Mouse (Mus musculus) MEL (cell line): ENCODE measurements around the gene Olfr462. TPM values are rescaled to one million over a fixed set of nuclear protein-coding genes. Genes with fewer than 3 reads are reported as not detected.

Experiments
- DNase-seq: peaks from one replicate; pipeline ENCODE4 v3.0.0; 2011; ENCODE audit warnings: low read depth, low spot score
- H3K27ac ChIP-seq: 2 replicates; pipeline ENCODE4 v1.5.1; 2012; ENCODE audit warnings: low read depth, mild to moderate bottlenecking, control low read depth, low read length, moderate library complexity; ENCODE audit not compliant: control insufficient read depth
- H3K27me3 ChIP-seq, 2 experiments: fragments of 150-350 bp in 1 of 2; sonication (generic) in 1 of 2; 2 replicates each; pipeline ENCODE4 v1.6.1; 2012; ENCODE audit warnings: low read length in 2 of 2, mild to moderate bottlenecking in 2 of 2, improper control_type of control experiment in 1 of 2, moderate library complexity in 1 of 2; ENCODE audit not compliant: insufficient read depth in 2 of 2, control insufficient read depth in 1 of 2
- H3K36me3 ChIP-seq, 2 experiments: 2 replicates each; pipeline ENCODE4 v1.6.1; 2012 to 2014; ENCODE audit warnings: low read length in 2 of 2, improper control_type of control experiment in 1 of 2, inconsistent platforms in 1 of 2, mild to moderate bottlenecking in 1 of 2; ENCODE audit not compliant: insufficient read depth in 2 of 2, control insufficient read depth in 1 of 2
- H3K4me1 ChIP-seq, 2 experiments: fragments of 150-350 bp in 1 of 2; sonication (generic) in 1 of 2; 2 replicates each; pipeline ENCODE4 v1.6.1; 2012; ENCODE audit warnings: low read length in 2 of 2, improper control_type of control experiment in 1 of 2, mild to moderate bottlenecking in 1 of 2; ENCODE audit not compliant: insufficient read depth in 2 of 2, control insufficient read depth in 1 of 2
- H3K4me3 ChIP-seq, 2 experiments: fragments of 150-350 bp in 1 of 2; sonication (generic) in 1 of 2; 2 replicates each; pipeline ENCODE4 v1.5.1; 2012; ENCODE audit warnings: low read depth in 2 of 2, low read length in 2 of 2, mild to moderate bottlenecking in 2 of 2, moderate library complexity in 2 of 2, control low read depth in 1 of 2, improper control_type of control experiment in 1 of 2; ENCODE audit not compliant: control insufficient read depth in 1 of 2, insufficient read depth in 1 of 2
- H3K79me2 ChIP-seq: 2 replicates; pipeline ENCODE4 v1.6.1; 2012; ENCODE audit warnings: mild to moderate bottlenecking, low read length, moderate library complexity; ENCODE audit not compliant: control insufficient read depth, poor library complexity, insufficient read depth
- H3K9ac ChIP-seq: 2 replicates; pipeline ENCODE4 v1.6.1; 2012; ENCODE audit warnings: low read depth, mild to moderate bottlenecking, control low read depth, low read length, moderate library complexity; ENCODE audit not compliant: control insufficient read depth, poor library complexity, severe bottlenecking
- H3K9me3 ChIP-seq: fragments of 150-350 bp; sonication (generic); replicated peaks from 2 replicates; pipeline ENCODE4 v1.6.1; 2012; ENCODE audit warnings: mild to moderate bottlenecking, low read length, improper control_type of control experiment, moderate library complexity; ENCODE audit not compliant: insufficient read depth
- CTCF ChIP-seq, 3 experiments: IDR thresholded peaks in 2 of 3; conservative IDR thresholded peaks in 1 of 3; 2 replicates each; pipeline ENCODE4 v1.5.1; 2011 to 2012; ENCODE audit warnings: low read length in 3 of 3, low read depth in 2 of 3, mild to moderate bottlenecking in 2 of 3, improper control_type of control experiment in 1 of 3, inconsistent platforms in 1 of 3, mixed read lengths in 1 of 3, moderate library complexity in 1 of 3; ENCODE audit not compliant: control insufficient read depth in 1 of 3, insufficient read depth in 1 of 3, poor library complexity in 1 of 3, severe bottlenecking in 1 of 3
- ELF1 ChIP-seq: IDR thresholded peaks from 2 replicates; pipeline ENCODE4 v1.6.1; 2014; ENCODE audit warnings: low read depth, mild to moderate bottlenecking, inconsistent platforms, low read length, improper control_type of control experiment, moderate library complexity
- EP300 ChIP-seq, 2 experiments: IDR thresholded peaks; 2 replicates each; pipeline ENCODE4 v1.6.1; 2011; ENCODE audit warnings: improper control_type of control experiment in 2 of 2, low read length in 2 of 2, low read depth in 1 of 2, mild to moderate bottlenecking in 1 of 2
- GABPA ChIP-seq: IDR thresholded peaks from 2 replicates; pipeline ENCODE4 v1.6.1; 2012; ENCODE audit warnings: low read depth, mild to moderate bottlenecking, inconsistent platforms, low read length, improper control_type of control experiment, moderate library complexity
- GATA1 ChIP-seq: IDR thresholded peaks from 2 replicates; pipeline ENCODE4 v1.6.1; 2011; ENCODE audit warnings: low read depth, low read length, improper control_type of control experiment
- KAT2A ChIP-seq: conservative IDR thresholded peaks from 2 replicates; pipeline ENCODE4 v1.6.1; 2012; ENCODE audit warnings: low read depth, low read length, improper control_type of control experiment, inconsistent platforms
- MAX ChIP-seq: IDR thresholded peaks from 2 replicates; pipeline ENCODE4 v1.6.1; 2011; ENCODE audit warnings: low read length, improper control_type of control experiment
- MEF2A ChIP-seq: IDR thresholded peaks from 2 replicates; pipeline ENCODE4 v1.6.1; 2014; ENCODE audit warnings: low read depth, mild to moderate bottlenecking, inconsistent platforms, low read length, improper control_type of control experiment; ENCODE audit not compliant: poor library complexity, insufficient replicate concordance, severe bottlenecking; ENCODE audit errors: extremely low read depth
- MXI1 ChIP-seq: IDR thresholded peaks from 2 replicates; pipeline ENCODE4 v1.6.1; 2011; ENCODE audit warnings: mild to moderate bottlenecking, low read depth, low read length, improper control_type of control experiment
- POLR2AphosphoS5 ChIP-seq: IDR thresholded peaks from 2 replicates; pipeline ENCODE4 v1.6.1; 2012; ENCODE audit warnings: low read depth, borderline replicate concordance, mild to moderate bottlenecking, inconsistent platforms, low read length, moderate library complexity, mixed read lengths
- RAD21 ChIP-seq: IDR thresholded peaks from 2 replicates; pipeline ENCODE4 v1.6.1; 2011; ENCODE audit warnings: mild to moderate bottlenecking, low read depth, low read length, improper control_type of control experiment
- SMC3 ChIP-seq: IDR thresholded peaks from 2 replicates; pipeline ENCODE4 v1.6.1; 2011; ENCODE audit warnings: low read depth, low read length, improper control_type of control experiment
- UBTF ChIP-seq: IDR thresholded peaks from 2 replicates; pipeline ENCODE4 v1.6.1; 2012; ENCODE audit warnings: low read depth, mild to moderate bottlenecking, inconsistent platforms, low read length, improper control_type of control experiment, moderate library complexity, borderline replicate concordance; ENCODE audit not compliant: insufficient read depth
- USF1 ChIP-seq: IDR thresholded peaks from 2 replicates; pipeline ENCODE4 v1.6.1; 2014; ENCODE audit warnings: low read depth, mild to moderate bottlenecking, inconsistent platforms, low read length, improper control_type of control experiment, moderate library complexity
- USF2 ChIP-seq, 2 experiments: IDR thresholded peaks; 2 replicates each; pipeline ENCODE4 v1.6.1; 2011 to 2012; ENCODE audit warnings: improper control_type of control experiment in 2 of 2, low read length in 2 of 2, borderline replicate concordance in 1 of 2, inconsistent platforms in 1 of 2, low read depth in 1 of 2, mild to moderate bottlenecking in 1 of 2; ENCODE audit not compliant: insufficient read depth in 1 of 2
- ZC3H11A ChIP-seq: IDR thresholded peaks from 2 replicates; pipeline ENCODE4 v1.6.1; 2012; ENCODE audit warnings: low read depth, mild to moderate bottlenecking, inconsistent platforms, low read length, improper control_type of control experiment
- ZKSCAN1 ChIP-seq: IDR thresholded peaks from 2 replicates; pipeline ENCODE4 v1.6.1; 2012; ENCODE audit warnings: low read depth, mild to moderate bottlenecking, inconsistent platforms, low read length, improper control_type of control experiment, moderate library complexity
- ZMIZ1 ChIP-seq: IDR thresholded peaks from 2 replicates; pipeline ENCODE4 v1.6.1; 2012; ENCODE audit warnings: low read depth, mild to moderate bottlenecking, inconsistent platforms, low read length, improper control_type of control experiment, moderate library complexity
- ZNF384 ChIP-seq: IDR thresholded peaks from 2 replicates; pipeline ENCODE4 v1.6.1; 2012; ENCODE audit warnings: low read depth, mild to moderate bottlenecking, inconsistent platforms, low read length, improper control_type of control experiment
- polyA plus RNA-seq, 2 experiments: library from polyadenylated mRNA; stranded (reverse) in 1 of 2; unstranded in 1 of 2; fragments of >175 nt in 1 of 2; fragments of >200 nt in 1 of 2; gene quantifications; 2 replicates each; pipeline versions ENCODE4 v1.2.1 to v1.2.4; 2012; ENCODE audit warnings: low replicate concordance in 2 of 2, low read depth in 1 of 2; ENCODE audit not compliant: insufficient read length in 2 of 2, insufficient read depth in 1 of 2, missing spikeins in 1 of 2
- total RNA-seq: library from RNA; depleted of rRNA; stranded (reverse); fragments of 300-350 nt; gene quantifications from 2 replicates; pipeline ENCODE4 v1.2.3, GENCODE M21; 2012

Gene Olfr462
- total and polyA plus RNA-seq, 3 experiments: not detected

DNA sequence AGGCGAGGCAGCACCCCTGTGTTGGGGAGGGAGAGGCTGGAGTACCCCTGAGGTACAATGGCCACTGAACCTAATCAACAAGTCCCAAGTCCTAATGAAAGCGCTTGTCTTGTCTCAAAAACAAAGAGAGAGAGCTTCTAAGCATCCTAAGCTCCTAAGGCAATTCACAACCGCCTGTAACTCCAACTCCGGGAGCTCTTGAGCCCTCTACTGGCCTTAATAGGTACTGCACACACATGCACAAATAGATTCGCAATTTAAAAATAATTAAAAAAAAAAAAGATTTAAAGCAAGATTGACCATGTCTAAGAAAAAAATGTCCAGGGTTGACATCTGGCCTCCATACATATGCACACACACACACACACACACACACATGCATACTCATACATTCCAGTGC lies 8.6 kb downstream of the Olfr462 start:
- peak; percentile 77 for DNase-seq

DNA sequence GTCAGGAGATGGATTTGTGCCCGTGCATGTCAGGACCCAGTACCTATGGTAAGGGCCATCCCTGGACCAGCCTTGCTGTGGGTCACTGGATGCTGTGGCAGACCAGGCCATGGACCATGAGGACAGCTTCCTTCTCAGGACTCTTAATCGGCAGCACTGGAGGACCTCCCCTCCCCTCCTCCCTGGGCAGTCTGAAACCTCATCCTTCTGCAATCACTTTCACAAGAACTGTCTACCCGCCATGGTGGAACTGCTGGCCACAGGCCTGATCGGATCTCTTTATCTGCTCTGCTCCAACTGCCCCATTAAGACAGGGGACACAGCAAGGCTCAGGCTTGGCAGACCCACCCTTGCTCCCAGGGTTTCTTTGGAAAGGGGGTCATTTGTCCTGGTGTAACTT lies 10.4 kb downstream of the Olfr462 start:
- Histone ChIP-seq H3K4me3 (no peak overlapping the region), H3K27me3 (peaks cover 10 to 11% of the 10 kb centered on the region in 2 experiments; a peak in 3 of 4 replicates), H3K9me3 (no peaks in the 10 kb centered on the region), H3K4me1 (peaks cover 0 to 5% of the 10 kb centered on the region in 2 experiments; a peak in 2 of 4 replicates), H3K27ac (no peak overlapping the region), H3K79me2 (no peaks in the 10 kb centered on the region), H3K9ac (no peak overlapping the region), H3K36me3 (no peaks in the 10 kb centered on the region; a peak in 1 of 4 replicates)
- no peak for DNase-seq
- TF ChIP-seq MAX: no peak
- TF ChIP-seq EP300 (IDR thresholded peaks at IDR 0.05; ENCODE audit: low read depth in 1 of 2, low read length in 2 of 2): no peak
- no peak for TF ChIP-seq POLR2AphosphoS5

More for the DNA sequence above, 8.6 kb downstream of the Olfr462 start:
- TF ChIP-seq ZMIZ1: no peak
- peak; percentile 41; the same call in 1 of the 2 replicates for TF ChIP-seq ZC3H11A
- TF ChIP-seq UBTF: no peak
- peak; percentile 77 for TF ChIP-seq SMC3
- TF ChIP-seq MEF2A: no peak
- TF ChIP-seq USF1: no peak
- peak; percentile 69 for TF ChIP-seq ZNF384
- peak; percentile 74 for TF ChIP-seq RAD21
- peak; percentile 71 to 79 (median 76) for TF ChIP-seq CTCF (IDR thresholded peaks at IDR 0.05 in 2 of 3, conservative IDR thresholded peaks at IDR 0.05 in 1 of 3; ENCODE audit: control insufficient read depth in 1 of 3, insufficient read depth in 1 of 3, low read depth in 2 of 3, low read length in 3 of 3, poor library complexity in 1 of 3, severe bottlenecking in 1 of 3)
- no peak for TF ChIP-seq GABPA
- TF ChIP-seq KAT2A: no peak
- H3K79me2 ChIP-seq: no peaks in the 10 kb centered on the region
- peaks cover 0 to 5% of the 10 kb centered on the region in 2 experiments; a peak in 2 of 4 replicates for H3K4me1 ChIP-seq
- no peak overlapping the region for H3K4me3 ChIP-seq
- no peaks in the 10 kb centered on the region for H3K9me3 ChIP-seq
- H3K27me3 ChIP-seq: peaks cover 10 to 15% of the 10 kb centered on the region in 2 experiments
- H3K9ac ChIP-seq: no peak overlapping the region
- no peak overlapping the region for H3K27ac ChIP-seq
- H3K36me3 ChIP-seq: no peaks in the 10 kb centered on the region; a peak in 1 of 4 replicates

GRCm38 (mm10) chr11:87879826-87880225 lies 12.2 kb downstream of the Olfr462 start:
- Histone ChIP-seq H3K36me3 (no peaks in the 10 kb centered on the region), H3K9ac (no peak overlapping the region), H3K27me3 (peaks cover 10 to 15% of the 10 kb centered on the region in 2 experiments; a peak in 3 of 4 replicates), H3K4me3 (no peak overlapping the region), H3K79me2 (no peaks in the 10 kb centered on the region), H3K9me3 (no peaks in the 10 kb centered on the region), H3K27ac (no peak overlapping the region), H3K4me1 (no peaks in the 10 kb centered on the region; a peak in 2 of 4 replicates)
- TF ChIP-seq KAT2A: no peak
- no peak for TF ChIP-seq GATA1
- no peak for TF ChIP-seq USF1
- no peak for TF ChIP-seq GABPA
- no peak for TF ChIP-seq ZKSCAN1
- TF ChIP-seq UBTF: no peak
- TF ChIP-seq MXI1: no peak
- TF ChIP-seq ELF1: no peak
- TF ChIP-seq USF2 (IDR thresholded peaks at IDR 0.05; ENCODE audit: borderline replicate concordance in 1 of 2, insufficient read depth in 1 of 2, low read depth in 1 of 2, low read length in 2 of 2): no peak
- DNase-seq: no peak
